Comparison of ENCODE assay signal across 9 mouse cellular contexts in the genomic region with DNA sequence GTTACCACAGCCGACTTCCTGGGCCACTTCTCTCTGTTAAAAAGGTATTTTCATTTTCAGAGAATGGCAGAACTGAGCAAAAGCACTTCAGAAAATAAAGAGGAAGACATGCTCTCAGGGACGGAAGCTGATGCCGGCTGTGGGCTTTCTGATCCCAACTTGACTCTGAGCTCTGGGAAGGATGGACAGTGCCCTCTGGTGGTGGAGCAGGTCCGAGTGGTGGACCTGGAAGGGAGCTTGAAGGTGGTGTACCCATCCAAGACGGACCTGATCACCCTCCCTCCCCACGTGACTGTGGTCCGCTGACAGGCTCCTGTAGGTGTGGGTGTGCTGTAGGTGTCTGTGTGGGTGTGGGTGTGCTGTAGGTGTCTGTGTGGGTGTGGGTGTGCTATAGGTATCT. TPM values are rescaled to one million over a fixed set of nuclear protein-coding genes. Genes with fewer than 3 reads are reported as not detected.
A peak's percentile ranks its signal among the peaks of the same experiment; 100 is the strongest.
DNase-seq lines count a peak whose midpoint lies in the region; ATAC-seq and TF ChIP-seq lines count a peak whose summit lies in the region.
"Had no signal": no experiment of that assay in that cellular context is flagged by ENCODE, and none has a peak within 500 bp of the region (broad histone marks: within the 10 kb centered on the region; RNA-seq: fewer than 3 reads in every experiment).

No protein-coding gene starts in this region.

- peak; percentile 39 for DNase-seq in gastrocnemius, adult 18-20 months (ENCODE audit: low spot score)
- no peak for DNase-seq in gastrocnemius, postnatal 25 days
- DNase-seq in urinary bladder, postnatal 25 days (ENCODE audit: low spot score), result peak; percentile 50
- no peak for DNase-seq in urinary bladder, adult 2 months (ENCODE audit: low spot score)
- DNase-seq in heart, postnatal 4 days, result peak; percentile 61
- DNase-seq in lung, adult 2 months, result peak; percentile 54
- DNase-seq in thymus, postnatal 25 days, result peak; percentile 50

- H3K4me1 ChIP-seq in lung, adult 2 months (ENCODE audit: control insufficient read depth, insufficient read depth, low read length), result peaks cover 16% of the 10 kb centered on the region; the same call in 1 of the 2 replicates

- WGBS in lung, adult 2 months, result 55% methylated on average over 7 of the region's 7 CpGs

- peak; percentile 73 for TF ChIP-seq CTCF in lung, adult 2 months (IDR thresholded peaks at IDR 0.05; ENCODE audit: insufficient read depth, low read length)

- ATAC-seq in activated CD4-positive, CD25-positive, alpha-beta regulatory T cell, adult 4 months, result no peak

- no peak for TF ChIP-seq POLR2A in lung, adult 2 months (IDR thresholded peaks at IDR 0.05; ENCODE audit: borderline replicate concordance, extremely low read depth, low read depth, low read length)

- H3K4me3 ChIP-seq in lung, adult 2 months (replicated peaks; ENCODE audit: extremely low read depth, low read depth, low read length), result no peak overlapping the region

RNA-seq across cellular contexts. Expression of a gene that starts 6.5 kb away (rescaled TPM):
- 1 to 10 TPM; 1.4 to 2.2 TPM for total RNA-seq in gastrocnemius, adult 18-20 months (2021)
- 1 to 10 TPM; 2.2 to 3.4 TPM for total RNA-seq in gastrocnemius, postnatal 25 days (2021)
- 46.9 and 48.1 TPM in 2 replicates for polyA plus RNA-seq in urinary bladder, adult 2 months (2012; rRNA removed)
- 10 to 100 TPM; 11.7 to 14.8 TPM for total RNA-seq in heart, postnatal 4 days (2021)
- polyA plus RNA-seq in lung, adult 2 months (2012; rRNA removed), result 102 and 121 TPM in 2 replicates
- polyA plus RNA-seq in activated CD4-positive, CD25-positive, alpha-beta regulatory T cell, adult 4 months (2017; shearing (Covaris generic)), result 1 to 10 TPM in 1 of 2 experiments, not detected in 1; 1.0 TPM

RNA-seq across cellular contexts. Expression of a gene that starts 8.0 kb away (rescaled TPM):
- total RNA-seq in gastrocnemius, adult 18-20 months (2021), result 10 to 100 TPM; 26.3 to 27.8 TPM
- total RNA-seq in gastrocnemius, postnatal 25 days (2021), result 10 to 100 TPM; 19.6 to 21.4 TPM
- polyA plus RNA-seq in urinary bladder, adult 2 months (2012; rRNA removed), result 26.7 and 28.7 TPM in 2 replicates
- 10 to 100 TPM; 45.8 to 46.7 TPM for total RNA-seq in heart, postnatal 4 days (2021)
- polyA plus RNA-seq in lung, adult 2 months (2012; rRNA removed), result 55.5 and 57.4 TPM in 2 replicates
- polyA plus RNA-seq in activated CD4-positive, CD25-positive, alpha-beta regulatory T cell, adult 4 months (2017; shearing (Covaris generic)), result 1 to 10 TPM; 4.7 to 5.2 TPM

RNA-seq across cellular contexts. Expression of a gene that starts 22.9 kb away (rescaled TPM):
- total RNA-seq in gastrocnemius, adult 18-20 months (2021), result not detected
- total RNA-seq in gastrocnemius, postnatal 25 days (2021), result not detected
- polyA plus RNA-seq in urinary bladder, adult 2 months (2012; rRNA removed), result not detected in 2 replicates
- total RNA-seq in heart, postnatal 4 days (2021), result not detected
- polyA plus RNA-seq in lung, adult 2 months (2012; rRNA removed), result not detected in 2 replicates
- not detected for polyA plus RNA-seq in activated CD4-positive, CD25-positive, alpha-beta regulatory T cell, adult 4 months (2017; shearing (Covaris generic))
- polyA plus RNA-seq: intestine, embryonic 14.5 days had no signal

RNA-seq across cellular contexts. Expression of a gene that starts 44.6 kb away (rescaled TPM):
- total RNA-seq in gastrocnemius, adult 18-20 months (2021), result 10 to 100 TPM; 26.5 to 27.9 TPM
- 10 to 100 TPM; 20.0 to 21.9 TPM for total RNA-seq in gastrocnemius, postnatal 25 days (2021)
- 9.9 and 14.0 TPM in 2 replicates for polyA plus RNA-seq in urinary bladder, adult 2 months (2012; rRNA removed)
- 10 to 100 TPM; 24.1 to 26.4 TPM for total RNA-seq in heart, postnatal 4 days (2021)
- polyA plus RNA-seq in lung, adult 2 months (2012; rRNA removed), result 19.1 and 20.8 TPM in 2 replicates
- 1 to 10 TPM; 2.7 to 3.8 TPM for polyA plus RNA-seq in activated CD4-positive, CD25-positive, alpha-beta regulatory T cell, adult 4 months (2017; shearing (Covaris generic))

RNA-seq across cellular contexts. Expression of a gene that starts 44.6 kb away (rescaled TPM):
- under 1 TPM; 0.74 to 0.98 TPM for total RNA-seq in gastrocnemius, adult 18-20 months (2021)
- total RNA-seq in gastrocnemius, postnatal 25 days (2021), result 1 to 10 TPM; 2.2 to 2.7 TPM
- polyA plus RNA-seq in urinary bladder, adult 2 months (2012; rRNA removed), result 10.5 and 14.1 TPM in 2 replicates
- 1 to 10 TPM; 5.8 to 6.2 TPM for total RNA-seq in heart, postnatal 4 days (2021)
- polyA plus RNA-seq in lung, adult 2 months (2012; rRNA removed), result 11.8 and 14.3 TPM in 2 replicates
- polyA plus RNA-seq in activated CD4-positive, CD25-positive, alpha-beta regulatory T cell, adult 4 months (2017; shearing (Covaris generic)), result 10 to 100 TPM in 1 of 2 experiments, 1 to 10 TPM in 1; 9.5 to 16.9 TPM

Comparison
In these comparisons a context has a peak if more than half of its experiments do, and no peak if none do; other contexts are left out.
1. DNase-seq: peak in gastrocnemius, adult 18-20 months (single experiment), urinary bladder, postnatal 25 days (single experiment), heart, postnatal 4 days (single experiment), lung, adult 2 months (single experiment) and thymus, postnatal 25 days (single experiment); none in gastrocnemius, postnatal 25 days (single experiment) and urinary bladder, adult 2 months (single experiment).